Mouse (Mus musculus) 3T3-L1 (cell line): ENCODE measurements around the gene Dap.

Experiments
- DNase-seq: peaks from one replicate; pipeline ENCODE4 v3.0.0-alpha.2; 2015; ENCODE audit warnings: low read depth, low spot score

The Dap gene

DNA sequence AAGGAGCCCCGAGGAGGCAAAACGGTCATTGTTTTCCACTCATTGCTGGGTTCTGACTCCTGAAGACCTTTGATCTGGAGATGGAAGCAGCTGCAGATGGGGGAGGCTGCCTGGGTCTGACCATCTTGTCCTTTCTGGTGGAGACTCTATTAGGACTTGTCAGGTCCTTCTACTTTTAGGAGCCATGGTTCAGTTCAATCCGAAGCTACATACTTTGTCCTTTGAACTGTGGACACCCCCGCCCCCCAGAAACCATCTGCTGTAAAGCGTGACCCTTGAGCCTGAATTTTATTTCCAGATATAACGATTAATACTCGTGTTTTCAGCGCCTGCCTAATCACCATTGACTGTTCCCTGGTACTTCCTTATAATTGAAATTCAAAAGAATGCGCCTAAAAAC is 38.2 kb downstream of the Dap start:
- no peak for DNase-seq

DNA sequence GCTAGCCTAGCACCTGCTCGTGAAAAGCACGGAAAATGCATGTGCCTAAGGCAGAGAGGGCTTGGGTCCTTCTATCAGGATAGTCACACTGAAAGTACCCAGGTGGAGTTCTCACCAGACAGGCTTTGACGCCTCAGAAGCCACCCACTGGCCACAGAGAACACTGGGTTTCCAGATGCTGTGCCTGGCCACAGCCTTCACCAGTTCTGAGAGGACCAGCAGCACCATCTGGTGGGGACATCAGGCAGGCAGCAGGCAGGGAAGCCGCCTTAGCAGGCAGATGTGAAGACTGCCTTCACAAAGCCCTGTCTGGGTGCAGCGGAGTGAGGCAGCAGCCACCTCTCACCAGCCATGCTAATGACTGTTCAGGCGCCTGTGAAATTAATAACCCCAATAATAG is 40.7 kb downstream of the Dap start:
- DNase-seq: peak; percentile 73

DNA sequence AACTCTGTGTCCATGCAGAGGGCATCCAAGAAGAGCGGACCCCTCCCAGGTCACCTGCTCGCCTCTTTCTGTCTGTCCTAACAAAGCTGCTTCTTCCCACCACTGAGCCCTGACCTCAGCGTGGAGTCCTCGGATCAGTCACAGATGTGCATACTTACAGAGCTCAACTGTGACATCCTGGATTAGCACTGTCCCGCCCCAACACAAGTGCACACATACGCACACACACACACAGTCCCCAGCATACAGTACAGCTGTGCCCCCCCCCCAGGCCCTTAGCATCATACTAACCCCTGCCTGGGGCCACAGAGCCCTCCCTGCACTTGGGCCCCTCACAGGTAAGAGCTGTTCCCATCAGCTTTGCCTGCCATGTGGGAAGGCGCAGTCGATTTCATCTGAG is 41.3 kb downstream of the Dap start:
- no peak for DNase-seq

DNA sequence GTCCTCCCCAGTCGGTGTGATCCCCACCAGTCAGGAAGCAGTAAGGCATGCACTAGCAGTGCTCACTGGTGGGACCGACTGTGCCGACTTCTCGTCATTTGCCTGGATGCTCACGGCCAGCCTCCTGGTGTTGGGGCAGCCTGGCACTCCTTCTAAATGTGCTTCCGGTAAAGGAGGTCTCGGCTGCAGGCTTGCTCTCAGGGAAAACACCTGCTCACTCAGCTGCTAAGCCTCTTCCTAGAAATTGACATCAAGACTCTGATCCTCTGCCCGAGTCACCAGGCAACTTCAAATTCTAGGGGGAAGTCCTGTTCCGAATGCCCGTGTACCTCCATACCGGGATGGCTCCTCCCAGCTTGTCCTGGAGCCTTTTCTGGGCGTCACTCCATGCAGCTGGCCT is 41.7 kb downstream of the Dap start:
- no peak for DNase-seq

DNA sequence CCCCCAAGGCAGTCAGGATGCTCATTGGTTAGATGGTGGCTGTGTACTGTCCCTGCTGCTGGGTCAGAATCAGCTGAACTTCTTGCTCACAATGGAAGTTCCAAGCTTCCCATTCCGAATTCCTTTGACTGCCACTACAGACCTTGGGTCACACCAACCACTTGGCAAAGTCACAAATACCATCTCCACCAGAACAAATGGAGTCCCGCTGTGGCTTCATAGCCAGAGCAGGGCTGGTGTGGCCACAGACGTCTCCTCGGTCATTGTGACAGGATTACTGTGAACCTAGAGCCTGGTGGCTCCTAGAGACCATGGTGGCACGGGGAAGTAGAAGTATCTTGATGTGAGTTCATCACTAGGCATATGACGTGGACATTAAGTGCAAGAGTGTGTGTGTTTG is 44.0 kb downstream of the Dap start:
- no peak for DNase-seq

DNA sequence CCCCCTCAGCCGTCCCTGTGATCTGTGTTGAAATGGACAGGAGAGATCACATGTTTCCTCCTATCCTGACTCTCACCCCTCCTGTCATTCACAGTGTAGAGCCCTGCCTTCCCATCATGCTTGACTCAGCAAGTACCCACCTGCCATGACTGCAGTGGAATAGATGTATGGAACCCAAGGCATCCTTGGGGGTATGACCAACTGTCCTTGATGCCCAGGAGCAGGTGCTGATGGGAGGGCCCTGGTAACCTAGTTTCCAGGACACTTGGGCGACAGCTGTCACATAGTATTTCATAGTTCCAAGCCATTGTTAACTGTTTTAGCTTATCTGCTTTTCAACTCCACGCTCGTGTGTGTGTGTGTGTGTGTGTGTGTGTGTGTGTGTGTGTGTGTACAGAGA is 45.4 kb downstream of the Dap start:
- no peak for DNase-seq

DNA sequence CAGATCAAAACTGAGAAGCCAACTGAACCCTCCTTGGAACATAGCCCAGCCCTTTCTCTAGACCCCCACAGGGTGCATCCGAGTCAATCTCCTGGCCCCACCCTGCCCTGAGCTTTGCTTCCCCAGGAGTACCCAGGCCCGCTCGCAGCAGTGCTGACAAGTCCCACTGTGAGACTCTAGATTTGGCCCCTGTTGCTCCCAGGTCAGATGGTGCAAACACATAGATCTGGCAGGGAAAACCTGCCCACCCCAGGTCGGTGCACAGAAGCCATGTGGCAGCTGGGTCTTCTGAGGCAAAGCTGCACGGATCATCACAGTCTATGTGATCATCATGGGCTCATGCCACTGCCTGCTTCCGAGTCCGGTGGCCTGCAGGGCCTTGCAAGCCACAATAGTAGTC is 48.6 kb downstream of the Dap start:
- no peak for DNase-seq

DNA sequence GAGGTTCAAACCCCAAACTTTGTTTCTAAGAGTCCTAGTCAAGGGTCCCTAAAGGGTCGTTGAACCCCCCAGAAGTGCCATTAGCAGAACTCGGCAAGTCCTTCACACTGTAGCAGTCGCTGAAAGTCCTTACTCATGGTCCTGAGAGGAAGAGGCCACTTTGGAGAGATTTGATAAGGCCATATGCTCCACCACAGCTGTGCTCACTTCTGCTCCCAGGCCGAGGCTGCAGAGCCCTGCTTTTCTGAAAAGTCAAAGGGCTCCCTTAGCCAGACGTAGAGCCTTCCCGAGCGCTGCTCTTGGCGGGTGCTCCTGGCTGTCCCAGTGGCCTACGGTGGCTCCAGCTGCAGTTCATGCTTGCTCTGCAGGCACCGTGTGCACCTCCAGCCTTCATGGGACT is 49.4 kb downstream of the Dap start:
- DNase-seq: no peak

DNA sequence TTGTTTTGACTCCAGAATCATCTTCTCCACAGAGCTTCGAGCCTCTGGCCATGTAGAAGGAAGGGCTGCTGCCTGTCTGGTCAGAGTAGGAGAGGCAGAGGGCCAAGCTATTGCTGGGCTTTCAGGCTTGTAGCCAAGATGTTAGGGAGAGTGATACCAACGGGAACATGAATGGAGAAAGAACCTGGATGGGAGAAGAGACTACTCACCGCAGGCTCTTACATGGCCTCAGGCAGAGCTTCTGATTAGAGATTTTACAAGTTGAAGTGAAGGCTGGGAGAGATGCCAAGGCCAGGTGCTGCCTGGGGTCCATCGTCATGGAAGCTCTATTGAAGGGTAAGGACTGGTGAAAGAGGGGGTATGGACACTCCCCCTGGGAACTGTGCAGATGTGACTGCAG is 54.0 kb downstream of the Dap start:
- DNase-seq: no peak

DNA sequence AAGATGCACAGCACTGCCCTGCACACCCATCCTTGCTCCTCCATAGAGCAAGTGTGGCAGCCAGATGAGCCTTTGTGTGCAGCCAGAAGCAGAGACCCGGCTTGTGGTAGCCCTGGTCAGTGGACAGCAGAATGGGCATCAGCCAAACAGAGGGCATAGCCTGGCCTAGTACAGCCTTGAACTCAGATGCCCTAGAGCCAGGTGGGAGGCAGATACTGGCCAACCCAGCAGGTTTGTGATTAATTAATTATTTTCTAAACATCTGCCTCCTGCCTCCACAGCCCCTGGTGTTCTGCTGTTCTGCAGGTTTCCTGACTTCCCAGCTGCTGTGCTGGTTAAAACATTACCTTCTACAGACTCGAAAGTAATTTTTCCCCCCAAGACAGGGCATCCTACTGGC is 55.0 kb downstream of the Dap start:
- DNase-seq: no peak

DNA sequence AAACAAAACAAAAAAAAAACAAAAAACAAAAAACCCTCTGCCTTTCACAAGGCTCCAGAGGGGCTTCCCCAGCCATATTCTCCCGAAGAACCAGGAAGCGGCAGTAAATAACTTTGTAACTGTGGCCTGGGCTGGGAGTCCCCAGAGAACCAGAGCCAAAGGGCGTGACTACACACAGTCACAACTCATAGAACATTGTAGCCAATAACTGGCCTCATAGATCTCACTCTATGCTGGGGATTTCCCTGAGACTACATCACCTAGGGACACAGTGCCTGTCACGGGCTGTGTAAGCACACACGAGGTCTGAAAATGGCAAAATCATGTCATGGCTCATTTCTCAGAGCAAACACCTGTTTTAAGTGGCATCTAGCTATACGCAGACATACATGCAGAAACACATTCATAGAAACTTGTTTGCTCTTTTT is 55.5 kb downstream of the Dap start:
- DNase-seq: no peak

DNA sequence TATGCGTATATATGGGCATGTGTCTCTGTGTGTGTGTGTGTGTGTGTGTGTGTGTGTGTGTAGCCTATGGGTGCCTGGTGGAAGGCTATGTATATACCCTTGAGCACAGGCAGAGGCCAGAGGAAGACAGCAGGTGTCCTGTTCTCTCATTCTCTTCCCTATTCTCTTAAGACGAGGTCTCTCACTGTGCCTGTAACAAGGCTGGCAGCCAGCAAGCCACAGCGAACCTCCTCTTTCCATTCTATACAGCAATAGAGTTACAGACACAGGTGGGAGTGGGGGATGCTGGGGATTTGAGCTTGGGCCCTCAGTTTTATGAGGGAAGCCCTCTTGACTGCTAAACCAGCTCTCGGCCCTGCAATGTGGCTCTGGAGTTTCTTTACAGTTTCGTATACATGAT is 55.9 kb downstream of the Dap start:
- DNase-seq: no peak

DNA sequence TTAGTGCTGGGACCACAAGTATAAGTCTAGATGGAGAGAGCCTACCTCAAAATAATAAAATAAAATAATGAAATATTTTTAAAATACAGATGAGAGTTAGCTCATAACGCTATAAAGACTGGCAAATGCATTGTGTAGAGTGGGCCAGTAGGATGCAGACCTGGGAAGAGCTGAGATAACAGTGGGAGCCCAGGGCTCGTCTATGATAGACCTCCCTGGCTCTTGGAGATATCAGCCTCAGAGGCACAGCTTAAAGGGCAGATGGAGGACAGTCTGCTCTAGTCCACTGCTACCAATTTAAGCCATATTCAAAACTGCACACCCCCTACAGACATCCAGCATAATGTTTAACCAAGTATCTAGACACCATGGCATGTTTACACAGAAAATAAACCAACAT is 56.6 kb downstream of the Dap start:
- DNase-seq: no peak

DNA sequence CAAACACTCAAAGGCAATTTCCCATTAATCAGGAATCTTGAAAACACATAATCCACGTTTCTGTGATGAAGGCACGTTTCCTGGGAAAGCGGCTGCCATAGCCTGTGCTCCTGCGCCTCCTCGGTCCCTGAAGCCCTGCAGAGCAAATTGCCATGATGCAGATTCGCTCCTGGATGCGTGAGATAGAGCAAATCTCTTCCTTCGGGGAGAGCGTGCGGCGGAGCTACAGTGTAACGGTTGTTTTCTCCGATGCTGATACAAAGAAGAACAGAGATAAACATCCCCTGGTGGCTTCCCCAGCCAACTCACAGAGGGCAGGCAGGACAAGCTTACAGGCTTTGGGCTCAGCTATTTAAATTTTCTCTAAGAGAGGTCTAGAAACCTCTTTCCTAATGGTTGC is 57.7 kb downstream of the Dap start:
- no peak for DNase-seq

DNA sequence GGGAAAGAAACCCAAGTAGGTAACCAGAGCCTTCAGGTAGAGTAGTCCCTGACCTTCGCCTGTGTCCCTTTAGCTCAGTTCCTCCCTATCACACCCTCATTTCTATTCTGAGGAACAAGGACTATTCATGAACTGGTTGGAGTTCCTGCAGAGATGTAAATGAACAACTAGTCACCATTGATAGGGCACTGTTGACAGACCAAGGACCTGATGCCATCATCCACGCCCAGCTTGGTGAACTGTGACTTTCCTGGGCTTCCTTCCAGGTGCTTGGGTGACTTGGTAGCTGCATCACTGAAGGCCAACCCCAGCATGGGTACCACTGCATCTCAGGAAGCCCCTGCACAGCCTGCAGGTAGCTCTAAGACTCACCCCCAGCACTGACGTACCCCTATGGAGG is 58.2 kb downstream of the Dap start:
- DNase-seq: no peak

DNA sequence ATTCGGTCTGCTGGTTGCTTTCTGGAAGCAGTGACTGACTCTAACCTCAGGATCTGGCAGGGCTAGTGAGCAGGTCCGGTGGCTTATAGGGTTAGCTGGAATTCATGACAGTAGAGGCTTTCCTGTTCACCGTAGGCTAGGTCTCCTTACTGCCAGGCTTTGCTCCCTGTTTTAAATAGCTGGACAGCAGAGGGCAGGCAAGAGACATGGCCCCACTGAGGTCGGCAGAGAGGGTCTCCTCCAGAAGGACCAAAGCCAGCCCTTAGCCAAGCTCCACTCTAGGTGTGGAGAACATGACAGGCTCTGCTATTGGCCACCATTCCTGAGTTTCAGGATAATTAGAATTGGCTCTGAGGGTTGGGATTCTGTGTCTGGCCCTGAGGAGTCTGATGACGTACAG is 60.0 kb downstream of the Dap start:
- no peak for DNase-seq

DNA sequence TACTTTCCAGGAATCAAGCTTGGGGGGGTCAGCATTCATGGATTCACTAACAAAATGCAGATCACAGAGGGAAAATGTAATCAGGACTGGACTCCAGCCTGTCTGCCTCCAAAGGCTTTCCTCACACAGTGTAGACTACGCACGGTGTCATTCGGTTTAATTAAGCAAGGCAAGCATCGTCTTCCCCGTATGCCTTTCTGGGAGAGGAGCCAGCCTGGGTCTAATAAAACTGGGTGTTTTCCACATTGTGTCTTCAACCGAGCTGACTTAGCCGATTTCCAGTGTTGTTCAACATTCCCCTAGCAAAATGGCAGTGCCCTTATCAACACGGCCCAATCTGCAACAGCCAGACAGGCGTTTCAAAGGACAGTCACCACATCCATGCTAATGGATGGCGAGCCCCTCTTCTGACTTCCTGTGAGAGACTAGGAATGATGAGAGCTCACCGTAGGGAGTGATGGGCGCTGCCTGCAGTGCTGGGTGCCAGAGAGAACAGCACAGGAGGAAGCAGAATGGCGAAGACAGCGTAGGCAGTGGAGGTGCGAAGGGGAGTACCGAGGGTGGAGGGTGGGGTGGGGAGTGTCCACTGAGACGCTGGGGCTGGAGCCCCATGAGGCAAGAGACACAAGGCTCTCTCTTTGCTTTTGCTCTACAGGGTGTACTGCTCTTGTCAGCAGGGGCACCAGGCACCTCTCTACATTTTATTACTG is 61.0 kb downstream of the Dap start:
- no peak for DNase-seq

DNA sequence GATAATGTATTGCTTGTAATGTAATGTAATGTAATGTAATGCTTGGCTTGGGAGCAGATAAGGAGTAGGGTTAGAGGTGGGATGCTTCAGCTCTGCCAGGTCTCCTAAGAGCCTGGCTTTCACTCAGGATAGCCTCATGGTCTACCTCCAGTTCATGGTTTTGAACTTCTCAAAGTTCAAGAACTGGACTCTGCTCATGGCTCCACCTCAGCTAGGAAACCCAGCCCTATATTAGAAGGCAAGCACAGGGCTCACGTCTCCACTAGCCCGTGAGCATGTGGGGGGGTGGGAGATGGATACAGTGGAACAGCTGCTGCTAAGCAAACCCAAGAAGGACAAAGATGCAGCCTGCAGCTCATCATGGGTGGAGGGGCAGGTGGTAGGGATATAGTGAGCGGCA is 61.6 kb downstream of the Dap start:
- DNase-seq: no peak

DNA sequence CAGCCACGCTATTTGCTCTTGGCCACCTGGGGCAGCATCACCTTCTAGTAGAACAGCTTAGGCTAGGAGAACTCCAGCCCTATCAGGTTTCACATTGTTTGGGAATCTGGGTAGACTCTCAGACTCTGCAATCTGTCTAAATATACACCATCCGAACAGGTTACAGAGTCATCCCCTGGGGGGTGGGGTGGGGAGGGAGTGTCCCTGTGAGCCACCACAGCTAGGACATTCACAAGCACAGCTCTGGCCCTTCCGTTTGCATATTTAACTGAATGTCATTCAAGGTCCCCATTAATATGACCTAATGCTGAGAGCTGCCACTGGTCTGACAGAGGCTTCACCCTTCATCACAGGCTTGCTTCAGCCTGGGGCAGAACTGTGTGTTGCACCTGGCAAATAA is 68.5 kb downstream of the Dap start:
- peak; percentile 34 for DNase-seq

DNA sequence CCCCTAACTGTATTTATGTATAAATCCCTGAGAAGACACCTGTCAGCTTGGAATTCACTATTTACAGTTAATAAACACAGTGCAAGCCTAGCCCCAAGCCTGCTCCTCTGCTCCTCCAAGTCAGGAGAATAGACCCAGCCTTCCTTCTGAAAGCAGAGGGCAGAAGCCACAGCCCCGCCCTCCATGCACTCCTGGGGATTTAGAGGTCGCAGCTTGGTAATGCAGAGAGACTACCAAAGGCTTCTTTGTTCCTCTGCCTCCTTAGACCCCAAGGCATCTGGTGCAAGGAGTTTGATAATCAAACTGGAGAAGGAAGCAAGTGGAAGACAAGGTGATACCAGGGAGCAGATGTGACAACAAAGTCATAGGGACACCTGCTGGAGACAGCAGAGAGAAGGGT is 70.2 kb downstream of the Dap start:
- DNase-seq: no peak

DNA sequence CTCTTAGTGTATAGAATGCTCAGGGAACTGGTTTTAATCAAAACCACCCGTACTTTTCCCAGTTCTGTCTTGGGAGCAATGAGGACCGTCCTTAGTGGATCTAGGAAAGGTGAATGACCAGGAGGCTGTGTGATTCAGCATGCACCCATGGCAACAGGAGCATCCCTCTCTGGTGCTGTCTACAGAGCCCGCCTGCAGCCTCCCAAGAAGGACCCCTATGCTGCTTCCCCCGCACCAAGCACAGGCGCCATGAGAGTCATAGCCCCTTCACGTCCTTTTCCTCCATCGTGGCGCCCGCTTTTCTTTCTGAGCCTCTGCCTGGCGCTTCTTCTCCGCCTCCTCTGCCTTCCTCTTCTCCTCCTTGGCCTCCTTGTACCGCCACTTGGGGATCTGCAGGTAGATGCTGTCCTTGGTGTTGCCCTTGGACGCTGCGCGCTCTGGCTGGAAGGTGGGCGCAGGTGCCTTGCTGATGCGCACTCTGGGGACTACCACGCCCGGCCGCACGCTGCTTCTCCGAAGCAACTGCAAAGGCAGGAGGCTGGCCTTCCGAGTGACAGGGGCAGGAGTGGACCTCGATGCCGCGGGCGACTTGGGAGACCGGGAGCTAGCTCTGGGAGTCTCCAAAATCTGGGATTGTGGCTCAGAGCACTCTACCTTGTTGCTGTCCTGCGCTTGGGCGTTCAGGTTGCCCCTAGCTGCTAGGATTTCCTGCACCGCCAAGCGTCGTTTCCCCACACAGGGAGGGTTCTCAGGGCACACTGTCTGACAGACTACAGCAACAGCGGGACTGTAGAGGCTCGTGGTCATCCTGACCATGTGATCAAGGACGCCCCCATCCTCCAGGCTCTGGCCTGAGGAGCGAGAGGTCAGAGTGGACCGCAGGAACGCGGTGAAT is 73.0 kb downstream of the Dap start:
- no peak for DNase-seq

DNA sequence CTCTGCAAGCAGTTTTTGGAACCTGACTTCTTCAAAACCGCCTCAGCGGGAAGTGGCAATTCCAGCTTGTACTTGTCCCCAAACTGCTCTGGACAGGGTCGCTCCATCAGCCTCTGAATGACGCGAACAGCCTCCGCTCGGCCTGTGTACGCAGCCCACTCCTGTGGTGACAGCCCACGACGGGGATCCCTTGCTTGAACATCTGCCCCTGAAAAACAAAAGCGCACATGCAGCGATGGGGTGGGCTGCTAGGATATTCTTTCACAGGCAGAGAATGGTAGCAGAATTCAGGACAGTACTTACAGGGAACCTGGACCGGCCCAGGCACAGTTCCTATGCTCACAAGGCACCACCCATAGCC is 73.6 kb downstream of the Dap start:
- DNase-seq: no peak

DNA sequence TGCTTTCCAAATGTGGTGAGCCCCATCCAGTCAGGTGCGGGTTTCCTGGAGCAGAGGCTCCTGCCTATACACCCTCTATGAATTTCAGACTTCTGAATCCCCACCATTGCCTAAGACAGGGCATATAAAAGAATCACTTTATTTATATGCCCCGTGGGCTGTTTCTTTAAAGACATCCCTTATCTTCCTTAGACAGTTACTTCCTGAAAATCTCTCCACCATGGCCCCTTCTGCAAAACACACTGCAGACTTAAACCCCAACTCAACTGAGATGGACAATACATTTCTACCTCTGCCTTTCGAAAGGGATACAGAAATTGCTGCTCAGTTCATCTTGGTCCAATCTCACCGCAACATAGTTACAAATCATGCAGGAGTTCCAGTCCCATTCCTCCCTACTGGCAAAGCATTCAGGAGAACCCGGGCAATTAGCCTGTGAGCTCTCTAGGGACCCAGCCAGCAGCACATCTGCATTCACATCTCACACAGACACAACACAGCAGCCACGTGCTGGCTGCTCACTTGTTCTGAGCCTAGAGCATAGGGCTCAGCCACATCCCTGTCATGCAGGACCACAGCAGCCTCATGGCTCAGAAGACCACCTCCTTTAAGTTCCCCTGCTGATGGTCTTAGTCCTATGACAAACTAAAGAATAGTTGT is 75.3 kb downstream of the Dap start:
- DNase-seq: peak; percentile 6
